Mouse (Mus musculus) MEL (cell line): ENCODE measurements around the gene Nat14. TPM values are rescaled to one million over a fixed set of nuclear protein-coding genes. Genes with fewer than 3 reads are reported as not detected.

Experiments
- DNase-seq: peaks from one replicate; pipeline ENCODE4 v3.0.0; 2011; ENCODE audit warnings: low read depth, low spot score
- H3K27ac ChIP-seq: 2 replicates; pipeline ENCODE4 v1.5.1; 2012; ENCODE audit warnings: low read depth, mild to moderate bottlenecking, control low read depth, low read length, moderate library complexity; ENCODE audit not compliant: control insufficient read depth
- H3K27me3 ChIP-seq, 2 experiments: fragments of 150-350 bp in 1 of 2; sonication (generic) in 1 of 2; 2 replicates each; pipeline ENCODE4 v1.6.1; 2012; ENCODE audit warnings: low read length in 2 of 2, mild to moderate bottlenecking in 2 of 2, improper control_type of control experiment in 1 of 2, moderate library complexity in 1 of 2; ENCODE audit not compliant: insufficient read depth in 2 of 2, control insufficient read depth in 1 of 2
- H3K36me3 ChIP-seq, 2 experiments: 2 replicates each; pipeline ENCODE4 v1.6.1; 2012 to 2014; ENCODE audit warnings: low read length in 2 of 2, improper control_type of control experiment in 1 of 2, inconsistent platforms in 1 of 2, mild to moderate bottlenecking in 1 of 2; ENCODE audit not compliant: insufficient read depth in 2 of 2, control insufficient read depth in 1 of 2
- H3K4me1 ChIP-seq, 2 experiments: fragments of 150-350 bp in 1 of 2; sonication (generic) in 1 of 2; 2 replicates each; pipeline ENCODE4 v1.6.1; 2012; ENCODE audit warnings: low read length in 2 of 2, improper control_type of control experiment in 1 of 2, mild to moderate bottlenecking in 1 of 2; ENCODE audit not compliant: insufficient read depth in 2 of 2, control insufficient read depth in 1 of 2
- H3K4me3 ChIP-seq, 2 experiments: fragments of 150-350 bp in 1 of 2; sonication (generic) in 1 of 2; 2 replicates each; pipeline ENCODE4 v1.5.1; 2012; ENCODE audit warnings: low read depth in 2 of 2, low read length in 2 of 2, mild to moderate bottlenecking in 2 of 2, moderate library complexity in 2 of 2, control low read depth in 1 of 2, improper control_type of control experiment in 1 of 2; ENCODE audit not compliant: control insufficient read depth in 1 of 2, insufficient read depth in 1 of 2
- H3K79me2 ChIP-seq: 2 replicates; pipeline ENCODE4 v1.6.1; 2012; ENCODE audit warnings: mild to moderate bottlenecking, low read length, moderate library complexity; ENCODE audit not compliant: control insufficient read depth, poor library complexity, insufficient read depth
- H3K9ac ChIP-seq: 2 replicates; pipeline ENCODE4 v1.6.1; 2012; ENCODE audit warnings: low read depth, mild to moderate bottlenecking, control low read depth, low read length, moderate library complexity; ENCODE audit not compliant: control insufficient read depth, poor library complexity, severe bottlenecking
- H3K9me3 ChIP-seq: fragments of 150-350 bp; sonication (generic); replicated peaks from 2 replicates; pipeline ENCODE4 v1.6.1; 2012; ENCODE audit warnings: mild to moderate bottlenecking, low read length, improper control_type of control experiment, moderate library complexity; ENCODE audit not compliant: insufficient read depth
- CHD1 ChIP-seq: IDR thresholded peaks from 2 replicates; pipeline ENCODE4 v1.6.1; 2012; ENCODE audit warnings: low read depth, mild to moderate bottlenecking, inconsistent platforms, low read length, improper control_type of control experiment
- CTCF ChIP-seq, 3 experiments: IDR thresholded peaks in 2 of 3; conservative IDR thresholded peaks in 1 of 3; 2 replicates each; pipeline ENCODE4 v1.5.1; 2011 to 2012; ENCODE audit warnings: low read length in 3 of 3, low read depth in 2 of 3, mild to moderate bottlenecking in 2 of 3, improper control_type of control experiment in 1 of 3, inconsistent platforms in 1 of 3, mixed read lengths in 1 of 3, moderate library complexity in 1 of 3; ENCODE audit not compliant: control insufficient read depth in 1 of 3, insufficient read depth in 1 of 3, poor library complexity in 1 of 3, severe bottlenecking in 1 of 3
- ELF1 ChIP-seq: IDR thresholded peaks from 2 replicates; pipeline ENCODE4 v1.6.1; 2014; ENCODE audit warnings: low read depth, mild to moderate bottlenecking, inconsistent platforms, low read length, improper control_type of control experiment, moderate library complexity
- ETS1 ChIP-seq: IDR thresholded peaks from 2 replicates; pipeline ENCODE4 v1.6.1; 2012; ENCODE audit warnings: low read depth, mild to moderate bottlenecking, inconsistent platforms, low read length, improper control_type of control experiment, moderate library complexity
- GATA1 ChIP-seq: IDR thresholded peaks from 2 replicates; pipeline ENCODE4 v1.6.1; 2011; ENCODE audit warnings: low read depth, low read length, improper control_type of control experiment
- JUND ChIP-seq: IDR thresholded peaks from 2 replicates; pipeline ENCODE4 v1.6.1; 2011; ENCODE audit warnings: low read depth, mild to moderate bottlenecking, improper control_type of control experiment, low read length
- MAX ChIP-seq: IDR thresholded peaks from 2 replicates; pipeline ENCODE4 v1.6.1; 2011; ENCODE audit warnings: low read length, improper control_type of control experiment
- NELFE ChIP-seq: IDR thresholded peaks from 2 replicates; pipeline ENCODE4 v1.6.1; 2011; ENCODE audit warnings: low read depth, low read length, improper control_type of control experiment
- POLR2AphosphoS2 ChIP-seq: IDR thresholded peaks from 2 replicates; pipeline ENCODE4 v1.6.1; 2011; ENCODE audit warnings: low read length, improper control_type of control experiment
- RCOR1 ChIP-seq: IDR thresholded peaks from 2 replicates; pipeline ENCODE4 v1.6.1; 2012; ENCODE audit warnings: low read depth, mild to moderate bottlenecking, inconsistent platforms, low read length, improper control_type of control experiment
- TAL1 ChIP-seq: IDR thresholded peaks from 2 replicates; pipeline ENCODE4 v1.6.1; 2012; ENCODE audit warnings: mild to moderate bottlenecking, inconsistent platforms, low read length, moderate library complexity, mixed read lengths
- USF1 ChIP-seq: IDR thresholded peaks from 2 replicates; pipeline ENCODE4 v1.6.1; 2014; ENCODE audit warnings: low read depth, mild to moderate bottlenecking, inconsistent platforms, low read length, improper control_type of control experiment, moderate library complexity
- ZC3H11A ChIP-seq: IDR thresholded peaks from 2 replicates; pipeline ENCODE4 v1.6.1; 2012; ENCODE audit warnings: low read depth, mild to moderate bottlenecking, inconsistent platforms, low read length, improper control_type of control experiment
- polyA plus RNA-seq, 2 experiments: library from polyadenylated mRNA; stranded (reverse) in 1 of 2; unstranded in 1 of 2; fragments of >175 nt in 1 of 2; fragments of >200 nt in 1 of 2; gene quantifications; 2 replicates each; pipeline versions ENCODE4 v1.2.1 to v1.2.4; 2012; ENCODE audit warnings: low replicate concordance in 2 of 2, low read depth in 1 of 2; ENCODE audit not compliant: insufficient read length in 2 of 2, insufficient read depth in 1 of 2, missing spikeins in 1 of 2
- total RNA-seq: library from RNA; depleted of rRNA; stranded (reverse); fragments of 300-350 nt; gene quantifications from 2 replicates; pipeline ENCODE4 v1.2.3, GENCODE M21; 2012

Gene Nat14
- total and polyA plus RNA-seq, 3 experiments, result 0.81 to 1.9 TPM; not detected in 1

GRCm38 (mm10) chr7:4926849-4927248, 5.0 kb downstream of the Nat14 start:
- Histone ChIP-seq H3K4me1 (no peaks in the 10 kb centered on the region), H3K9ac (no peak overlapping the region), H3K27me3 (peaks cover 0 to 2% of the 10 kb centered on the region in 2 experiments; a peak in 3 of 4 replicates), H3K9me3 (no peaks in the 10 kb centered on the region), H3K36me3 (no peaks in the 10 kb centered on the region), H3K27ac (no peak overlapping the region), H3K4me3 (no peak overlapping the region), H3K79me2 (no peaks in the 10 kb centered on the region)
- no peak for TF ChIP-seq TAL1
- no peak for TF ChIP-seq JUND
- TF ChIP-seq USF1, result no peak
- no peak for TF ChIP-seq ETS1
- TF ChIP-seq CTCF (IDR thresholded peaks at IDR 0.05 in 2 of 3, conservative IDR thresholded peaks at IDR 0.05 in 1 of 3; ENCODE audit: control insufficient read depth in 1 of 3, insufficient read depth in 1 of 3, low read depth in 2 of 3, low read length in 3 of 3, poor library complexity in 1 of 3, severe bottlenecking in 1 of 3), result no peak
- DNase-seq, result no peak

GRCm38 (mm10) chr7:4927711-4928110, 5.9 kb downstream of the Nat14 start:
- H3K27ac ChIP-seq, result no peak overlapping the region
- H3K4me3 ChIP-seq, result no peak overlapping the region
- no peaks in the 10 kb centered on the region for H3K4me1 ChIP-seq
- no peaks in the 10 kb centered on the region for H3K9me3 ChIP-seq
- no peaks in the 10 kb centered on the region for H3K79me2 ChIP-seq
- DNase-seq, result no peak
- no peak overlapping the region for H3K9ac ChIP-seq
- no peak for TF ChIP-seq NELFE
- no peaks in the 10 kb centered on the region for H3K36me3 ChIP-seq
- peaks cover 0 to 2% of the 10 kb centered on the region in 2 experiments; a peak in 3 of 4 replicates for H3K27me3 ChIP-seq

GRCm38 (mm10) chr7:4928323-4928722, 6.5 kb downstream of the Nat14 start:
- H3K9ac ChIP-seq, result no peak overlapping the region
- no peak for TF ChIP-seq MAX
- no peak for TF ChIP-seq CHD1
- H3K9me3 ChIP-seq, result no peaks in the 10 kb centered on the region
- no peak overlapping the region for H3K27ac ChIP-seq
- H3K79me2 ChIP-seq, result no peaks in the 10 kb centered on the region
- no peak overlapping the region for H3K4me3 ChIP-seq
- no peak for DNase-seq
- H3K36me3 ChIP-seq, result no peaks in the 10 kb centered on the region
- no peaks in the 10 kb centered on the region for H3K4me1 ChIP-seq
- H3K27me3 ChIP-seq, result peaks cover 0 to 2% of the 10 kb centered on the region in 2 experiments; a peak in 3 of 4 replicates

GRCm38 (mm10) chr7:4933103-4933502, 11.3 kb downstream of the Nat14 start:
- H3K4me3 ChIP-seq, result no peak overlapping the region
- no peak overlapping the region for H3K27ac ChIP-seq
- H3K4me1 ChIP-seq, result no peaks in the 10 kb centered on the region
- H3K9ac ChIP-seq, result no peak overlapping the region
- H3K79me2 ChIP-seq, result no peaks in the 10 kb centered on the region
- no peaks in the 10 kb centered on the region for H3K36me3 ChIP-seq
- TF ChIP-seq RCOR1 (no peak), GATA1 (no peak), USF1 (no peak), MAX (no peak), ZC3H11A (no peak), POLR2AphosphoS2 (no peak), ELF1 (no peak)
- TF ChIP-seq, all 39 proteins: peak for 0
- Histone ChIP-seq H3K27me3 (peaks cover 0 to 2% of the 10 kb centered on the region in 2 experiments; a peak in 3 of 4 replicates), H3K9me3 (no peaks in the 10 kb centered on the region)
- no peak for DNase-seq
